Mouse (Mus musculus) limb, embryonic 13.5 days (tissue): ENCODE data around the gene 1700109H08Rik. TPM values are rescaled to one million over a fixed set of nuclear protein-coding genes. Genes with fewer than 3 reads are reported as not detected.

Source experiments
- ATAC-seq: fragments of 200-750 bp; cut with Nextera tagmentation; 2 replicates; pipeline ENCODE4 v1.8.0; 2017; ENCODE audit warnings: low read depth, moderate number of reproducible peaks, moderate TSS enrichment; ENCODE audit not compliant: low FRiP score
- H3K27ac ChIP-seq: fragments of 300-500 bp; sonication (generic); 2 replicates; pipeline ENCODE4 v1.5.1; 2015; ENCODE audit warnings: inconsistent platforms, mild to moderate bottlenecking, moderate library complexity
- H3K27me3 ChIP-seq: fragments of 300-500 bp; sonication (generic); 2 replicates; pipeline ENCODE4 v1.6.1; 2015; ENCODE audit warnings: mild to moderate bottlenecking, inconsistent platforms
- H3K36me3 ChIP-seq: fragments of 300-500 bp; sonication (generic); 2 replicates; pipeline ENCODE4 v1.6.1; 2015; ENCODE audit warnings: inconsistent platforms, mild to moderate bottlenecking, moderate library complexity
- H3K4me1 ChIP-seq: fragments of 300-500 bp; sonication (generic); 2 replicates; pipeline ENCODE4 v1.6.1; 2015; ENCODE audit warnings: inconsistent platforms
- H3K4me2 ChIP-seq: fragments of 300-500 bp; sonication (generic); replicated peaks from 2 replicates; pipeline ENCODE4 v1.6.1; 2015; ENCODE audit warnings: inconsistent platforms, mild to moderate bottlenecking, moderate library complexity
- H3K4me3 ChIP-seq: fragments of 300-500 bp; sonication (generic); 2 replicates; pipeline ENCODE4 v1.5.1; 2015; ENCODE audit warnings: moderate library complexity, mild to moderate bottlenecking, inconsistent platforms
- H3K9ac ChIP-seq: fragments of 300-500 bp; sonication (generic); 2 replicates; pipeline ENCODE4 v1.6.1; 2015; ENCODE audit warnings: mild to moderate bottlenecking, inconsistent platforms
- H3K9me3 ChIP-seq: fragments of 300-500 bp; sonication (generic); 2 replicates; pipeline ENCODE4 v1.6.1; 2016; ENCODE audit warnings: inconsistent platforms
- WGBS: fragments of 180-500 bp; shearing (Covaris S2); methylation state at CpG from one replicate; pipeline ENCODE4 v1.1.7; 2015; 5-methylcytosine and 5-hydroxymethylcytosine counted together
- polyA plus RNA-seq: library from polyadenylated mRNA; unstranded; fragments of >200 nt; fragmentation: Nextera tagmentation; extraction: Ambion mirVana; gene quantifications from 2 replicates; pipeline ENCODE4 v1.2.1, GENCODE M21; 2015

The 1700109H08Rik gene
- polyA plus RNA-seq, 1 experiment from 2014 or later: 3.1 TPM

- Histone ChIP-seq H3K9ac (no peak overlapping the region), H3K27me3 (no peaks in the 10 kb centered on the region), H3K4me3 (no peak overlapping the region), H3K4me2 (no peak overlapping the region), H3K27ac (no peak overlapping the region), H3K4me1 (peaks cover 15% of the 10 kb centered on the region), H3K36me3 (peaks cover 9% of the 10 kb centered on the region; the same call in 1 of the 2 replicates), H3K9me3 (no peaks in the 10 kb centered on the region)
- 89% methylated on average over 1 of the region's 1 CpGs for WGBS
- no peak for ATAC-seq
Observed at GRCm38 (mm10) chr5:3546226-3546625, 25.1 kb upstream of the 1700109H08Rik start.

DNA sequence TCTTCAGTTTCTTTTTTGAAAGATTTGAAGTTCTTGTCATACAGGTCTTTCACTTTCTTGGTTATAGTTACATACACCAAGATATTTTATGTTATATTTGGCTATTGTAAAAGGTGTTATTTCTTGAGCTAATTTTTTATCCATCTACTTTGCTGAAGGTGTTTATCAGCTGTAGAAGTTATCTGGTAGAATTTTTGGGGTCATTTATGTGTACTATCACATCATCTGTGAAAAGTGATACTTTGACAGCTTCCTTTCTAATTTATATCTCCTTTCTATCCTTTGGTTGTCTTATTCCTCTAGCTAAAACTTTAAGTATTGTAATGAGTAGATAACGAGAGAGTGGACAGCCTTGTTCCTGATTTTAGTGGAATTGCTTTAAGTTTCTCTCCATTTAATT is 19.9 kb upstream of the 1700109H08Rik start:
- Histone ChIP-seq H3K4me2 (no peak overlapping the region), H3K27me3 (no peaks in the 10 kb centered on the region), H3K4me1 (no peaks in the 10 kb centered on the region), H3K27ac (no peak overlapping the region), H3K9me3 (no peaks in the 10 kb centered on the region), H3K4me3 (no peak overlapping the region), H3K36me3 (peaks cover 26% of the 10 kb centered on the region), H3K9ac (no peak overlapping the region)
- WGBS: 98% methylated on average over 1 of the region's 1 CpGs
- ATAC-seq: no peak

GRCm38 (mm10) chr5:3554198-3554597 is 17.2 kb upstream of the 1700109H08Rik start:
- no peak overlapping the region for H3K4me3 ChIP-seq
- no peak overlapping the region for H3K27ac ChIP-seq
- 90% methylated on average over 2 of the region's 2 CpGs for WGBS
- no peaks in the 10 kb centered on the region for H3K27me3 ChIP-seq
- ATAC-seq: no peak
- no peak overlapping the region for H3K4me2 ChIP-seq
- peaks cover 39% of the 10 kb centered on the region for H3K36me3 ChIP-seq
- H3K9ac ChIP-seq: no peak overlapping the region
- H3K9me3 ChIP-seq: no peaks in the 10 kb centered on the region
- no peaks in the 10 kb centered on the region for H3K4me1 ChIP-seq

DNA sequence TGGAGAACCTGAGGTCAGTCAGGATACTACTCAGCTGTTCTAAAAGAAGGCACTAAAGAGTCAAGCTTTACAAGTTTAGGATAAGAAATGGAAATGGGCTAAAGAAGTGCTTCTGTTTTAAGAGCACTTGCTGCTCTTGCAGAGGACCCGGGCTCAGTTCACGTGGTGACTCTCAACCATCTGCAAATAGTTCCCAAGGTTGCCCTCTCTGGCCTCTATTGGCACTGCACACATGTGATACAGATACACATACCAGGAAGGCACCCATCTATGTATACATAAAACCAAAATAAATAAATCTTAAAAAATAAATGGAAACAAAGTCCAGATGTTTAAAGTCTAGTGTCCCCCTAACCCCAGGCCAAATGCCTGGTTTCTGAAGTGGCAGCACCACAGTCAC is 3.5 kb downstream of the 1700109H08Rik start:
- ATAC-seq: no peak
- no peaks in the 10 kb centered on the region for H3K4me1 ChIP-seq
- H3K4me2 ChIP-seq: no peak overlapping the region
- H3K27ac ChIP-seq: no peak overlapping the region
- H3K27me3 ChIP-seq: no peaks in the 10 kb centered on the region
- H3K36me3 ChIP-seq: peaks cover 96% of the 10 kb centered on the region
- H3K4me3 ChIP-seq: no peak overlapping the region
- 95% methylated on average over 2 of the region's 2 CpGs for WGBS
- H3K9me3 ChIP-seq: peaks cover 3% of the 10 kb centered on the region
- H3K9ac ChIP-seq: no peak overlapping the region

DNA sequence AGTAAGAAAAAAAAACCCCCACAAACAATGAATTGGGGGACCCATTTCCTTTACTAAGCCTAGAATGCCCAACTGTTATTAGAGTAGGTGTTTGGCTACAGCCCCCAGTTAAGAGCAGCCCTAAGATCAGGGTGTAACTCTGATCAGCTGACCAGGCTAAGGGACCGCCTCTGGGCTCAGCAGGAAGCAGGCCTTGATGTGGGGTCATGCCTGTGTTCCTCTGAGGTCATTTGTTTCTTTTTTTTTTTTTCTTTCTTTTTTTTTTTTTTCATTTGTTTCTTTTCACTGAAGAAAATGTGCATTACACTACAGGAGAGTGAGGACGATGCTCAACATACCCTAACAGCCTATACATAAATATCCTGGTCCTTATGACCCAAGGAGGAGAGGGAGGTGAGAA is 6.6 kb downstream of the 1700109H08Rik start:
- ATAC-seq: no peak
- Histone ChIP-seq H3K9ac (no peak overlapping the region), H3K4me3 (no peak overlapping the region), H3K27me3 (no peaks in the 10 kb centered on the region), H3K36me3 (peaks cover 94% of the 10 kb centered on the region), H3K9me3 (peaks cover 3% of the 10 kb centered on the region), H3K4me2 (no peak overlapping the region), H3K27ac (no peak overlapping the region), H3K4me1 (no peaks in the 10 kb centered on the region)
- whole genome bisulfite sequencing: 97% methylated on average over 2 of the region's 2 CpGs

- no peaks in the 10 kb centered on the region for H3K27me3 ChIP-seq
- no peak overlapping the region for H3K9ac ChIP-seq
- no peaks in the 10 kb centered on the region for H3K4me1 ChIP-seq
- peaks cover 3% of the 10 kb centered on the region for H3K9me3 ChIP-seq
- H3K4me3 ChIP-seq: no peak overlapping the region
- no peak overlapping the region for H3K27ac ChIP-seq
- no peak for ATAC-seq
- H3K36me3 ChIP-seq: peaks cover 93% of the 10 kb centered on the region
- WGBS: 92% methylated on average over 7 of the region's 7 CpGs
- H3K4me2 ChIP-seq: no peak overlapping the region
Observed at GRCm38 (mm10) chr5:3579066-3579465, 7.7 kb downstream of the 1700109H08Rik start.

- H3K4me1 ChIP-seq: peaks cover 16% of the 10 kb centered on the region
- no peaks in the 10 kb centered on the region for H3K27me3 ChIP-seq
- WGBS: under 1% methylated on average over 49 of the region's 50 CpGs
- H3K27ac ChIP-seq: peak within 1 kb of the TSS; percentile 58; the same call in 1 of the 2 replicates
- peak within 1 kb of the TSS; percentile 79 for H3K9ac ChIP-seq
- peak; percentile 97 for ATAC-seq
- H3K9me3 ChIP-seq: no peaks in the 10 kb centered on the region
- H3K4me2 ChIP-seq: peak within 1 kb of the TSS; percentile 89
- peaks cover 14% of the 10 kb centered on the region for H3K36me3 ChIP-seq
- peak within 1 kb of the TSS; percentile 83 for H3K4me3 ChIP-seq
Observed at GRCm38 (mm10) chr5:3595693-3596398, 24.5 kb downstream of the 1700109H08Rik start, which contains the start of gene Pex1. Pex1 (plus strand) TSS chr5:3596066.

GRCm38 (mm10) chr5:3596399-3596766 is 25.0 kb downstream of the 1700109H08Rik start, which contains the start of gene Rbm48:
Rbm48 (minus strand) TSS chr5:3596585.
- ATAC-seq: peak; percentile 86
- H3K4me3 ChIP-seq: peak within 1 kb of the TSS; percentile 83
- H3K27ac ChIP-seq: peak within 1 kb of the TSS; percentile 58; the same call in 1 of the 2 replicates
- WGBS: 0% methylated on average over 31 of the region's 31 CpGs
- H3K36me3 ChIP-seq: peaks cover 9% of the 10 kb centered on the region
- peaks cover 16% of the 10 kb centered on the region for H3K4me1 ChIP-seq
- H3K27me3 ChIP-seq: no peaks in the 10 kb centered on the region
- H3K9ac ChIP-seq: peak within 1 kb of the TSS; percentile 79
- no peaks in the 10 kb centered on the region for H3K9me3 ChIP-seq
- peak within 1 kb of the TSS; percentile 89 for H3K4me2 ChIP-seq

DNA sequence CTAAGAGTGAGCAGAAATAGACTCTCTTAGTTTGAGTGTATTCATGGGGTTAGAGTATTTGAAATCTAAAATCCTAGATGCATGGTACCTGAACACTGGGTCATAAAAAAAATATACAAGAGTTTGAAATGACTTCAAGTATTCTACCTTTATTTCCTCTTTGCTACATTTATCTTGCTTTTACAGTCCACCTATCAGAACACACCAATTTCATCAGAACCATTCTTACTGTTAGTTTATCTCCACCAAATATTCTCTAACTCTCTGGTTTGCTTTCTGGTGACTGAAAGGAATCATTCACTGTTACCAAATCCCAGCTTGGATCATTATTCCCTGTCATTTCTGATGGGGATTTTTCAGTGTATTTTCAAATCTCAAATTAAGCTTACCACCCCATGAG is 25.8 kb downstream of the 1700109H08Rik start:
- Histone ChIP-seq H3K9ac (peak overlapping the region; percentile 79; the same call in 1 of the 2 replicates), H3K27ac (no peak overlapping the region), H3K9me3 (no peaks in the 10 kb centered on the region), H3K36me3 (0 out of 2 replicates have a peak, but pooled peaks cover 1% of the 10 kb centered on the region), H3K4me1 (peaks cover 16% of the 10 kb centered on the region), H3K4me2 (peak overlapping the region; percentile 89), H3K4me3 (peak overlapping the region; percentile 83), H3K27me3 (no peaks in the 10 kb centered on the region)
- no peak for ATAC-seq

GRCm38 (mm10) chr5:3598766-3599165 is 27.4 kb downstream of the 1700109H08Rik start:
- H3K4me3 ChIP-seq: no peak overlapping the region
- H3K9me3 ChIP-seq: no peaks in the 10 kb centered on the region
- no peak for ATAC-seq
- no peak overlapping the region for H3K9ac ChIP-seq
- no peaks in the 10 kb centered on the region for H3K27me3 ChIP-seq
- H3K27ac ChIP-seq: no peak overlapping the region
- peaks cover 1% of the 10 kb centered on the region; the same call in 1 of the 2 replicates for H3K36me3 ChIP-seq
- H3K4me1 ChIP-seq: peaks cover 16% of the 10 kb centered on the region
- no peak overlapping the region for H3K4me2 ChIP-seq
- WGBS: 88% methylated on average over 5 of the region's 5 CpGs

GRCm38 (mm10) chr5:3600298-3600697 is 28.9 kb downstream of the 1700109H08Rik start:
- H3K4me3 ChIP-seq: no peak overlapping the region
- peaks cover 12% of the 10 kb centered on the region for H3K36me3 ChIP-seq
- no peak overlapping the region for H3K9ac ChIP-seq
- ATAC-seq: no peak
- H3K27me3 ChIP-seq: no peaks in the 10 kb centered on the region
- H3K4me2 ChIP-seq: no peak overlapping the region
- H3K27ac ChIP-seq: no peak overlapping the region
- WGBS: 77% methylated on average over 1 of the region's 1 CpGs
- H3K4me1 ChIP-seq: peaks cover 6% of the 10 kb centered on the region
- H3K9me3 ChIP-seq: no peaks in the 10 kb centered on the region

GRCm38 (mm10) chr5:3600790-3601189 is 29.4 kb downstream of the 1700109H08Rik start:
- WGBS: 90% methylated on average over 3 of the region's 3 CpGs
- Histone ChIP-seq H3K9ac (no peak overlapping the region), H3K36me3 (peaks cover 17% of the 10 kb centered on the region), H3K4me1 (peaks cover 5% of the 10 kb centered on the region; the same call in 1 of the 2 replicates), H3K27me3 (no peaks in the 10 kb centered on the region), H3K9me3 (no peaks in the 10 kb centered on the region), H3K4me2 (no peak overlapping the region), H3K4me3 (no peak overlapping the region), H3K27ac (no peak overlapping the region)
- no peak for ATAC-seq

- Histone ChIP-seq H3K4me1 (no peaks in the 10 kb centered on the region), H3K4me3 (no peak overlapping the region), H3K27ac (no peak overlapping the region), H3K9ac (no peak overlapping the region), H3K4me2 (no peak overlapping the region), H3K36me3 (peaks cover 54% of the 10 kb centered on the region), H3K9me3 (peaks cover 3% of the 10 kb centered on the region; the same call in 1 of the 2 replicates), H3K27me3 (no peaks in the 10 kb centered on the region)
- ATAC-seq: no peak
- WGBS: 93% methylated on average over 9 of the region's 9 CpGs
Observed at GRCm38 (mm10) chr5:3607114-3607513, 35.7 kb downstream of the 1700109H08Rik start.
